Mouse (Mus musculus) liver, embryonic 14.5 days (tissue): ENCODE measurements around the gene Dpm2.

ENCODE experiments used
- CTCF ChIP-seq: IDR thresholded peaks from 2 replicates; pipeline ENCODE4 v1.5.1; 2016; ENCODE audit warnings: antibody characterized with exemption, low read depth, control low read depth
- EP300 ChIP-seq: IDR thresholded peaks from 2 replicates; pipeline ENCODE4 v1.6.1; 2016; ENCODE audit warnings: antibody characterized with exemption, low read depth

GRCm38 (mm10) chr2:32555484-32555883 is 15.2 kb upstream of the Dpm2 start:
- TF ChIP-seq CTCF (no peak), EP300 (no peak)
